Mouse (Mus musculus) spleen, embryonic (tissue): ENCODE results near the gene Efhd2.

Experiments used
- CTCF ChIA-PET: fragments of 350-600 bp; sonication (Branson Sonifier 250); formaldehyde crosslinking; loops from one replicate; lab custom pipeline; 2022; lab: Charles Lee

The Efhd2 gene

DNA sequence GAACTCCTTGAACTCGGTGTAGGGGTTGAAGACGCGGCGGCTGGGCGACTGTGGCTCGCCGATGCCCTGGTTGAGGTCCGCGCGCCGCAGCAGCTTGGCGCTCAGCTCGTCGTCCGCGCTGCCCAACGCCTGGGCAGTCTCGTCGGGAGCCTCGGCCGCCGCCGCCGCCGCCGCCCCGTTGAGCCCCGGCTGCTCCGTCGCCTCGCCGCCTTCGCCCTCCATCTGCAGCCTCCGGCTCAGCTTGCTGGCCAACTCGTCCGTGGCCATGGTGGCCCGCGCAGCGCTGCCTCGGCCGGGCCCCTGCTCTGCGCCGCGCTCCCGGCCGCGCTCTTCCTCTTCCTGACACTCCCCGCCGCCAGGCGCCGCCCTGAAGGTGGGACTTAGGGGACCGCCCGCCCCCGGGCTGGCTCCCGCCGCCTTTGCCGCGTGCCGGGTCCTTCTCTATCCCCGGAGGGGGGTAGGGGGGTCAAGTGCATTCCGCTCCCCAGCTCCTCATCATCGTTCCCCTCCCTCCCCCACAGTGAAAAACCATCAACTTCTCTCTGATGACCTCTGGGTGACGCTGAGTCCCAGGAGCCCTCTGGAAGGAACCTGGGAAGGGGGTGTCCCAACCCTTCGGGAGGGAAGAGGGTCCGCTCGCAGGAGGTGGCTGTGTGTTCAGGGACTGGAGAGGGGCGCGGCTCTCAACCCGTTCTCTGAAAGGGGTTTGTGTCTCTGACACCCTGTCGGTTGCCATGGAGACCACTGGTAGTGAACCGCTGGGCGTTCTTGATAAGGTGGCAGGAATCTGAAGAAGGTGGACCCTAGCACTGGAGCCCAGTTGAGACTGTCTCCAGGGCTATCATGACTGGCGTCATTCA is at the start of gene Efhd2:
TSS of gene Efhd2 (minus strand) at position 320 of the 860 bp plus-strand sequence.
- CTCF ChIA-PET = no interaction called here

- CTCF ChIA-PET = no interaction called here
These were observed 49.2 kb upstream of the Efhd2 start for GRCm38 (mm10) chr4:141923961-141924360.

DNA sequence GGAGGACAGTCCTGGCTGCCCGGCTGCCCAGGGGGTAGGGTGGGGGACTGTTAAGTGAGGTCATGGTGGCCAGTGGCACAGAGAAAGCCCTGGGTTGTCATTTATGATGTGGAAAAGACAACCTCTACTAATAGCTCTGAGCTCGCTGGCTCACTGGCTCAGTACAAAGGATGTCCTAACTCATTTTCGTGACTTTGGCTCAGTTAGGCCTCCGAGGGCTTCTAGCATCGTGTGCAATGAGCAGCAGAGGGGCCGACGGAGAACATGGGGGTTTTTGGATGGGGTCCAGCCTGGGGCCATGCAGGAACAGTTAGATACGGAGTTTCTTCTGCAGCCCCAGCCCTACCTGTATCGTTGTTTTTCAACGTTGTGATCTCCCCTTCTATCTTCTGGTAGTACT is 45.7 kb upstream of the Efhd2 start:
- CTCF ChIA-PET = no interaction called here

GRCm38 (mm10) chr4:141917735-141918419 is 43.2 kb upstream of the Efhd2 start:
- CTCF ChIA-PET = no interaction called here

DNA sequence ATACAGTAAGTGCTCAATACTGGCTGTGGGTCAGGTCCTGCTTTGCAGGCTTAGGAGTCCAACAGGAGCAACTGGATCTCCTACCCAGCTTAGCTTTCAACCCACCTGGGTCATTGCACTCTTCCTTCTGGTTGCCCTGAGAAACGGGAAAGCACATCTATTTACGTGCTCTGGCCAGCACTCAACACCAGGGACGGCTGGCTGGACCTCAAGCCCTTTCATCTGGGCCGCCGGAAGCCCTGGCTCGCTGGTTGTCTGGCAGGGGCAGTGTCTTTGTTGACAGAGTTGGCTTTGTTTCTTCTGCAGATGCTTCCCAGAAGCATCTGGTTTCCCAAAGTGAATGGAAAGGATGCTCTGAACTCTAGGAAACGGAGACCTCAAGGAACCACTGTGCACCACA is 39.3 kb upstream of the Efhd2 start:
- CTCF ChIA-PET = no interaction called here

DNA sequence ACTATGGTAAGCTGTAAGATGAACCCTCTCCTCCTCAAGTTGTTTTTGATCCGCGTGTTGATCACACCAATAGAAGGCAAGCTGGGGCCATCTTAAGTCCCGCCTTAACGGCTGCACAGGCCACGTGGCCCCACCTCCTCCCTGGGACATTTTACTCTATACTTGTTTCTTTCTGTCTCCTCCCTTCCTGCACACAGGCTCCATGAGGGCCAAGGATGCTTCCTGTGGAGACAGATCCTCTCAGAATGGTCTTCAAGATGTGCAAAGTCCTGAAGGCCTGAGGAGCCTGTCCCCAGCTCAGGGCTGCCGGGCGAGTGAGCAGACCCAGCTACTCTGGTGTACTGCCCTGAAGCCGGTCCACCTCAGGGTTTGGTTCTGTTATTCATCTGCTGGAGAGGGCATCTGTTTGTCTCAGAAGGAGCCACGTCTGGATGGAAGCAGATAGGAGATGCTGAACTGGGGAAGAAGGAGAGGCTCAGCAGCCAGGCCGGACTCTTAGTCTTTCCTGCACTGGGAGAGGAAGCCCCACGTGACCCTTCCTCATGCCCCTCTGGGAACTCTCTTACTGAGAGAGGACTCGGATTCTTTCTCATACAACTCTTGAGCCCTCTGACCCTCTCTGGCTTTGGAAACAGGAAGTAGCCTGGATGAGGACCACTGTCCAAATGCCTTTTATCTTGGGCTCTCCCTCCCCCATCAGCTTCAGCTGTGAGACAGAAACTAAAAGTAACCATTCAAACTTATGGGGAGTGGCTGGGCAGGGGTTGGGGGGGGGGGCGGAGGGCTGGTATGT is 38.7 kb upstream of the Efhd2 start:
- CTCF ChIA-PET = no interaction called here

DNA sequence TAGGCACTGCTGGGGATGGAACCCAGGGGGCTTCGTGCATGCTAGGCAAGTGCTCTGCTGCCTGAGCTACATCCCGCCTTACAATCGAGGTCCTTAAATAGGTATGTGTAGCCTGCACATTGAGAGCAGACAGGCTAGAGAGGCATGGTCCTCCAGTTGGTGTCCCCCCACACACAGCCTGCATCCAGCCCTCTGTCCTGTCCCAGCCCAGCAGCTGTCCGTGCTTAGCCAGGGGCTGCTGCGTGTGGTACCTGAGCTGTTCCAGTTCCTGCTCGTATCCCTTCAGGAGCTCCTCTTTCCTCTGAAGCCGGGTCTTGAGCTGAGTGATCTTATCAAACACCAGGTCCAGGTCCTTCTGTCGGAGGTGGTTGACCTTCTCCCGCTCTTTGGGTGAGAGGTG is 30.0 kb upstream of the Efhd2 start:
- CTCF ChIA-PET = no interaction called here

DNA sequence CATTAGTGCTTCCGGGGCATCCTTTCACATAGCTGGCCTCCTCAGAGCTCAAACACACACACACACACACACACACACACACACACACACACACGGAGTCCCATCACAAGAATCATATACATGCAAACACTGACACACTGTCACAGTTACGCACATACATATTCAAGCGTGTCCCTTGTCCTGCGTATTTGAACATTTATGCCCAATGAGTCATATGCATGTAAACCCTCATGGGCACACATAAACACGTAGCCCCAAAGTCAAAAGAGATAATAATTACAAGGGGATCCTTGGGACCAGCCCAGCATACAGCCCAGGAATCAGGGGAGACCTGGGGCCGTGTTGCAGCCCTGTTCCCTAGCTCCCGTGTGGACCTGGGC is 27.7 kb upstream of the Efhd2 start:
- CTCF ChIA-PET = no interaction called here

- CTCF ChIA-PET = no interaction called here
These were observed 27.2 kb upstream of the Efhd2 start for GRCm38 (mm10) chr4:141901711-141902478.

DNA sequence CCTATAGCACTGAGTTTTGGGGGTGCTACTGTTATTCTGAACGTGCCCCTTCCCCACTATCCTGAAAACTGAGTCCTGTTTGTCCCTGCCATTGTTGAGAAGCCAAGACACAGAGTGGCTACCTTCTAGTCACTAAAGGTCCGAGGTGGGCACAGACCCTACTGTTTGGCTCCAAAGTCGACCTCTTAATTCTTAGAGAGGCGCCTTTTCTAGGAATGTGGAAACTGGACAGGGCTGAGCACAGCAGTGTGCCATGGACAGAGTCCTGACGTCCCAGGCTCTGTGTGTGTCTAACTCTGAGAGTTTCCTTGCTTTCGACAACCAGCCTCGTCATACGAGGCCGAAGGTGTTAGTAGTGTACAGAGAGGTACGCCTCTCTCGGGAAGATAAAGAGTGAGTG is 25.7 kb upstream of the Efhd2 start:
- CTCF ChIA-PET = no interaction called here

DNA sequence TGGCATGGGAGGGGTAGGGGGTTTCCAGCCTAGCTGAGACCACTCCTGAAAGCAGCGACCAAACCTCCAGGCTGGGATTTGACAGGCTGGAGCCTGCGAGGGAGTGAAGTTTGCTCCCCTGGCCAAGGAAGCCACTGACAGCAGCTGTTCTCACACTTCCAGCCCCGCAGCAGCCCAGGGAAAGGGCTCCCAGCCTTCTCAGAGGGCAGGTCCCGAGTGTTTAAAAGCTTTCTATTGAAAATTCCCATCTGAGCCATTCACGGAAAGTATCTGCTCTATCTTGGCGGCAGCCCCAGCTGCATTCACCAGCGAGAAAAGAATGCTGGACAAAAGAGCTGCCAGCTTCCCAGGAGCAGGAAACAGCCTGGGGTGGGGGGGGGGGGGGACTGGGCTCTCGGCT is 25.2 kb upstream of the Efhd2 start:
- CTCF ChIA-PET = no interaction called here

DNA sequence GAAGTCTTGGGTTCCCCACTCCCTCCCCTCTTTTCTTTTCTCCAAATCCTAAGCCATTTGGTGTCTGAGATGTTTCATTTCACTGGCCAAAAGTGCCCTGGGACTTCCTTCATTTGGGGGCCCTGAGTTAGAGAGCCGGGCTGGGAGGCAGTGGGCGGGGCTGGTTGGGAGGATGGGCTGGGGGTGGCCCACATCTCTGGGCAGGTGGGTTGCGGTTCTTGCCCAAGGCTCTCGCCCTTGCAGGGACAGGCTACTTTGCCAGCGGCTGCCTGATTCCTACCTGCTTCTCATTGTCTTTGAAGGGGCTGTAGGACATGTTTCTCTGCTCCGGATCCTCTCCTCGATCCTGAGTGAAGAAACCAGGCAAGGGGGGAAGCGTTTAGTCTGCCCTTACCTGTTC is 24.2 kb upstream of the Efhd2 start:
- CTCF ChIA-PET = no interaction called here

DNA sequence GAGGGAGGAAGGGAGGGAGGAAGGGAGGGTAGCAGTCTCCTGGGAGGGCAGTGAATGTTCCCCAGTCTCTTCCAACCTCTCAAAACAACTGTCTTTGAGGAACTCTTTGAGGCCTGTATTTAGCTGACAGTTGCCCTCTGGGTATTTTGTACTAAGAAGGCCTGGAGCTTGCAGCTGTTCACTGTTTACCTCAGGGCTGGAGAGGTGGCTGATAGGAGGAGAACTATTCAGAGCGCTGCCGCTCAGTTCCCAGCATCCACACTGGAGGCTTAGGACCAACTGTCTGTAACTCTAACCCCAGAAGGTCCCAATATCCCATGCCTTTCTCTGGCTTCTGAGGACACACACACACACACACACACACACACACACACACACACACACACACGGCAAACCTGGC is 23.1 kb upstream of the Efhd2 start:
- CTCF ChIA-PET = no interaction called here

- CTCF ChIA-PET = no interaction called here
These were observed 22.5 kb upstream of the Efhd2 start for GRCm38 (mm10) chr4:141897225-141897624.

- CTCF ChIA-PET = no interaction called here
These were observed 21.1 kb upstream of the Efhd2 start for GRCm38 (mm10) chr4:141895772-141896171.

DNA sequence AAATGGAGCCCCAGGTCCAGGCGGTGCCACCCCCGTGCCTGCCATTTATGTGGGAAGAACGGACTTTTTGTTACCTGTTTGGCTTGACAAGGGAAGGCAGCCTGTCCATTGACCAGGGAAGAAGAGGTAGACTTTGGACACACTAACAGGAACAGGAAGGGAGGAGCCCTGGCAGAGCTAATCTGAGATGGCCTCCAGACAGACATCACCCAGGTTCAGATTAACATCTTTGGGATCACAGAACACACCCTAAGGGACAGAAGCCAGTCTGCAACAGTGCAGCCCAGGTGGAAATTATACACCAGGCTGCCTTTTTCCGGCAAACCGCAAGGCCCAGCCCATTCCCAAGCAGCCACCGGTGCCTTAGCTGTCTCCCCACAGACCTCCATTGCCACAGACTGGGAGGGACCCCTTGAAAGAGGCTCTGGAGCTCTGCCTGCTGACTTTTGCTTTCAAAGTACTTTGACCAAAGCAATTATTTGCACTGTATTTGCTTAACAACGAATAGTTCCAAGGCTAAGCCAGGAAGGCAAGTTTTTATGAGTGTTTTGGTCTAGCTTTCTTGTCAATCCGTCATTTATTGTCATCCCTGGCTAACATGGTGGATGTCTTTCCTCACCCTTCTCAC is 18.6 kb upstream of the Efhd2 start:
- CTCF ChIA-PET = no interaction called here

DNA sequence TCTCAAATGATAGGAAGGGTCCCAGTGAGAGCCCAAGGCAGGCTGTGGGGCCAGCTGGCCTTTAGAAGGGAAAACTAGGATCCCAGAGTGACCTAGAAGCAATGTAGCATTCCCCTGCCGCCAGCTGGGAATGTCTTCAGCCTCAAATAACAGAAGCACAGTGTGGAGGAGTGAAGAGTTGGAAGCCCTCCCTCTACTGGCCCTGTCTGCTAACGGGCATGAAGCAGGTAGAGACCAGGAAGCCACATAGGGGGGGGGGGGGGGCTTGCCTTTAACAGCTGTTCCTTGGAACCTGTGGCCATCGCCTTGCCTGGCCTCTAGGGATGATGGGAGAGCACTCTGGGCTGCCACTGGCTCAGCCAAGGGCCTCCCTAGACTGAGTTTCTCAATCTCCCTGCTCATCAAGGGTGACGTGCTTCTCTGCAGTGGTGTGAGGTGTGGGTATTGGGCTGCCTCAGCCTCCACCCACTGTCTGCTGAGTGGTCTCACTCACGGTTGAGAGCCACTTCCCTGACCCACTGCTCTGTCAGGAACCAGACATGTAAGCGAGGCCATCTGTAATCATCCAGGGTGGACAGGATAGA is 11.8 kb upstream of the Efhd2 start:
- CTCF ChIA-PET = no interaction called here

DNA sequence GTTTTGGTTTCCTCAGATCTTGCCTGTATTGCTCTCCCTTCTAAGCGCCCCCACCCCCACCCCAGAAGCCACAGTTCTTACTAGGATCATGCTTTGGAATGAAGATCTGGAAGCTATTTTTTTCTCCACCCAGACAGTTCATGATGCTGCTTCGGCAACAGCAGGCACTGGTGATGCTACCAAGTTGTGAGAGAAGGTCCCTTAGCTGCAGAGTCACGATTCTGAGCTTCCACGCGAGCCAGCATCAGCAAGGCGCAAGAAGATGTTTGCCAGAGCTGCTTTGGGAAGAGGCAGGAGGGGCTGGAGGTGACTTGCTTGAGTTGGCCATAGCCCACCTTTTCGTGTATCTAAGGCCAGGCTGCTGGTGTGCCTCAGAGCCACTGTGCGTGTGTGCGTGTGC is 10.7 kb upstream of the Efhd2 start:
- CTCF ChIA-PET = no interaction called here

DNA sequence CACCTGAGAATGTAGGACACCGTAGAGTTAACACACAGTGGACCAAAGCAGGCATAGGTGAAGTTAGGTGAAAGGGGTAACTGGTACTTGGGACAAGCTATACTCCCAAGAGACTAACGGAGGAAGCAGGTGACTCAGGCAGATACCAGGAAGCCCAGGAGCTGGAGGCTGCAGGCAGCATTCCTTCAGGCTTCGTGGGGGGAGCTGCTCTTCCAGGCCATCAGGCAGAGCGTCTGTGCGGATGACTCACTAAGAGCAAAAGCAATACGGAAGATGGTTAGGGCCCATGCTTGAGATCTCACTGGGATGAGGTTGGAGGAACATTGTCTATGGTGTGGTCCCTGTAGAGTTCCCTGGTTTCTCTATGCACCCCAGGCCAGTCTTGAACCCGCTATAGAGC is 8.1 kb upstream of the Efhd2 start:
- CTCF ChIA-PET = no interaction called here

GRCm38 (mm10) chr4:141881950-141882349 is 7.2 kb upstream of the Efhd2 start:
- CTCF ChIA-PET = no interaction called here
